Mouse (Mus musculus) forebrain, postnatal 0 days (tissue): ENCODE measurements around the gene Exoc7. TPM values are rescaled to one million over a fixed set of nuclear protein-coding genes. Genes with fewer than 3 reads are reported as not detected.

Source experiments
- ATAC-seq: fragments of 200-750 bp; cut with Nextera tagmentation; 2 replicates; pipeline ENCODE4 v1.8.0; 2017; ENCODE audit warnings: mild to moderate bottlenecking, moderate library complexity
- DNase-seq: peaks from one replicate; pipeline ENCODE4 v3.0.0-alpha.2; 2015
- H3K27ac ChIP-seq: fragments of 300-500 bp; sonication (generic); 2 replicates; pipeline ENCODE4 v1.5.1; 2014; ENCODE audit warnings: low read depth, mild to moderate bottlenecking, antibody characterized with exemption, low read length, moderate library complexity, mixed read lengths
- H3K27me3 ChIP-seq: fragments of 300-500 bp; sonication (generic); 2 replicates; pipeline ENCODE4 v1.6.1; 2014; ENCODE audit warnings: mild to moderate bottlenecking, low read length, mixed read lengths; ENCODE audit not compliant: insufficient read depth
- H3K36me3 ChIP-seq: fragments of 300-500 bp; sonication (generic); 2 replicates; pipeline ENCODE4 v1.6.1; 2014; ENCODE audit warnings: mild to moderate bottlenecking, moderate library complexity; ENCODE audit not compliant: insufficient read depth
- H3K4me1 ChIP-seq: fragments of 300-500 bp; sonication (generic); 2 replicates; pipeline ENCODE4 v1.6.1; 2014; ENCODE audit warnings: antibody characterized with exemption; ENCODE audit not compliant: insufficient read depth
- H3K4me2 ChIP-seq: fragments of 300-500 bp; sonication (generic); 2 replicates; pipeline ENCODE4 v1.6.1; 2014; ENCODE audit warnings: low read depth, mild to moderate bottlenecking, moderate library complexity
- H3K4me3 ChIP-seq: fragments of 300-500 bp; sonication (generic); 2 replicates; pipeline ENCODE4 v1.5.1; 2014; ENCODE audit warnings: low read depth, low read length, mixed read lengths
- H3K9ac ChIP-seq: fragments of 300-500 bp; sonication (generic); 2 replicates; pipeline ENCODE4 v1.6.1; 2014; ENCODE audit warnings: mild to moderate bottlenecking
- H3K9me3 ChIP-seq: fragments of 300-500 bp; sonication (generic); 2 replicates; pipeline ENCODE4 v1.6.1; 2016; ENCODE audit warnings: low read length
- CTCF ChIP-seq: sonication (generic); IDR thresholded peaks from 2 replicates; pipeline ENCODE4 v1.5.1; 2016; ENCODE audit warnings: antibody characterized with exemption, control low read depth, low read depth
- WGBS: fragments of 180-500 bp; shearing (Covaris S2); extraction: QIAGEN DNeasy Blood & Tissue Kit; methylation state at CpG from one replicate; pipeline ENCODE4 v1.1.7; 2014; 5-methylcytosine and 5-hydroxymethylcytosine counted together
- polyA plus RNA-seq: library from polyadenylated mRNA; unstranded; fragments of >200 nt; fragmentation: Nextera tagmentation; extraction: Ambion mirVana; gene quantifications from 2 replicates; pipeline ENCODE4 v1.2.1, GENCODE M21; 2015
- total RNA-seq: library from RNA; depleted of rRNA; stranded (reverse); fragments of >200 nt; gene quantifications from 2 replicates; pipeline ENCODE4 v1.2.3, GENCODE M21; 2014; rRNA removed

The Exoc7 gene
- total RNA-seq: 91.9 and 103 TPM in 2 replicates
- 133 and 144 TPM in 2 replicates for polyA plus RNA-seq

GRCm38 (mm10) chr11:116307019-116307725 is at the start of gene Exoc7:
Gene Exoc7, minus strand, starts transcription at chr11:116307233.
- Histone ChIP-seq H3K27ac (peak within 1 kb of the TSS; percentile 50; the same call in 1 of the 2 replicates), H3K4me3 (peak within 1 kb of the TSS; percentile 84), H3K9ac (peak within 1 kb of the TSS; percentile 72), H3K4me1 (peaks cover 10% of the 10 kb centered on the region), H3K4me2 (peak within 1 kb of the TSS; percentile 65), H3K9me3 (no peaks in the 10 kb centered on the region), H3K36me3 (peaks cover 26% of the 10 kb centered on the region), H3K27me3 (no peaks in the 10 kb centered on the region)
- ATAC-seq: no peak
- TF ChIP-seq CTCF: no peak
- no peak for DNase-seq
- 87% methylated on average over 10 of the region's 10 CpGs for WGBS

GRCm38 (mm10) chr11:116354521-116354920 is 47.5 kb upstream of the Exoc7 start:
- no peak overlapping the region for H3K4me2 ChIP-seq
- no peaks in the 10 kb centered on the region for H3K4me1 ChIP-seq
- ATAC-seq (no peak), DNase-seq (no peak)
- no peak overlapping the region for H3K4me3 ChIP-seq
- H3K36me3 ChIP-seq: peaks cover 74% of the 10 kb centered on the region
- no peak overlapping the region for H3K9ac ChIP-seq
- 45% methylated on average over 17 of the region's 17 CpGs for WGBS
- H3K27me3 ChIP-seq: no peaks in the 10 kb centered on the region
- no peak overlapping the region for H3K27ac ChIP-seq
- H3K9me3 ChIP-seq: no peaks in the 10 kb centered on the region
- TF ChIP-seq CTCF: no peak

GRCm38 (mm10) chr11:116353535-116353934 is 46.5 kb upstream of the Exoc7 start:
- 93% methylated on average over 8 of the region's 8 CpGs for WGBS
- no peaks in the 10 kb centered on the region for H3K9me3 ChIP-seq
- ATAC-seq (no peak), DNase-seq (no peak)
- no peaks in the 10 kb centered on the region for H3K27me3 ChIP-seq
- no peak for TF ChIP-seq CTCF
- H3K27ac ChIP-seq: no peak overlapping the region
- no peak overlapping the region for H3K4me2 ChIP-seq
- H3K4me1 ChIP-seq: no peaks in the 10 kb centered on the region
- no peak overlapping the region for H3K4me3 ChIP-seq
- H3K9ac ChIP-seq: no peak overlapping the region
- H3K36me3 ChIP-seq: peaks cover 74% of the 10 kb centered on the region

GRCm38 (mm10) chr11:116351294-116351693 is 44.3 kb upstream of the Exoc7 start:
- peak; percentile 30 for TF ChIP-seq CTCF
- peaks cover 86% of the 10 kb centered on the region for H3K36me3 ChIP-seq
- 92% methylated on average over 5 of the region's 5 CpGs for WGBS

GRCm38 (mm10) chr11:116347955-116348354 is 40.9 kb upstream of the Exoc7 start:
- Histone ChIP-seq H3K9ac (no peak overlapping the region), H3K4me2 (no peak overlapping the region), H3K4me3 (no peak overlapping the region), H3K9me3 (no peaks in the 10 kb centered on the region), H3K4me1 (no peaks in the 10 kb centered on the region), H3K27ac (no peak overlapping the region), H3K36me3 (peaks cover 82% of the 10 kb centered on the region), H3K27me3 (no peaks in the 10 kb centered on the region)
- WGBS: 80% methylated on average over 5 of the region's 5 CpGs
- no peak for TF ChIP-seq CTCF
- DNase-seq: no peak
- no peak for ATAC-seq

More at GRCm38 (mm10) chr11:116351294-116351693, 44.3 kb upstream of the Exoc7 start:
- Histone ChIP-seq H3K4me1 (no peaks in the 10 kb centered on the region), H3K9me3 (no peaks in the 10 kb centered on the region), H3K9ac (no peak overlapping the region), H3K27me3 (no peaks in the 10 kb centered on the region), H3K4me2 (no peak overlapping the region), H3K4me3 (no peak overlapping the region), H3K27ac (no peak overlapping the region)
- no peak for DNase-seq
- no peak for ATAC-seq

GRCm38 (mm10) chr11:116347012-116347411 is 40.0 kb upstream of the Exoc7 start:
- H3K4me3 ChIP-seq: no peak overlapping the region
- no peak overlapping the region for H3K27ac ChIP-seq
- no peaks in the 10 kb centered on the region for H3K4me1 ChIP-seq
- TF ChIP-seq CTCF: no peak
- DNase-seq: no peak
- 88% methylated on average over 7 of the region's 7 CpGs for WGBS
- ATAC-seq: no peak
- H3K36me3 ChIP-seq: peaks cover 80% of the 10 kb centered on the region
- no peak overlapping the region for H3K9ac ChIP-seq
- no peaks in the 10 kb centered on the region for H3K9me3 ChIP-seq
- no peaks in the 10 kb centered on the region for H3K27me3 ChIP-seq
- no peak overlapping the region for H3K4me2 ChIP-seq

- H3K27ac ChIP-seq: no peak overlapping the region
- H3K27me3 ChIP-seq: no peaks in the 10 kb centered on the region
- H3K4me2 ChIP-seq: no peak overlapping the region
- 62% methylated on average over 25 of the region's 25 CpGs for WGBS
- no peak overlapping the region for H3K4me3 ChIP-seq
- no peaks in the 10 kb centered on the region for H3K4me1 ChIP-seq
- H3K36me3 ChIP-seq: peaks cover 63% of the 10 kb centered on the region
- H3K9ac ChIP-seq: no peak overlapping the region
- no peak for DNase-seq
- peak; percentile 75 for ATAC-seq
- no peak for TF ChIP-seq CTCF
- no peaks in the 10 kb centered on the region for H3K9me3 ChIP-seq
Measured at GRCm38 (mm10) chr11:116342069-116342791, 35.2 kb upstream of the Exoc7 start.
